Mouse (Mus musculus) frontal cortex, postnatal 25 days (tissue): ENCODE measurements around the gene Vmn2r36.
"Not testable (repeated sequence)": the region's sequence is repeated elsewhere in the genome, so short reads cannot be mapped to it uniquely, and the experiment has no call there.

Source experiments
- DNase-seq, 2 experiments: peaks; one replicate each; pipeline ENCODE4 v3.0.0; 2022; ENCODE audit warnings: low spot score in 2 of 2

The Vmn2r36 gene

GRCm38 (mm10) chr7:7902395-7902794, at the start of gene Vmn2r36:
Vmn2r36 (minus strand) TSS chr7:7902495.
- DNase-seq = not testable (repeated sequence)
